12 mouse cellular contexts compared by ENCODE assay signal in genomic region chr6:90754927-90755612, GRCm38 (mm10).
DNase-seq lines count a peak whose midpoint lies in the region; ATAC-seq and TF ChIP-seq lines count a peak whose summit lies in the region.
"Had no signal": no experiment of that assay in that cellular context is flagged by ENCODE, and none has a peak within 500 bp of the region (broad histone marks: within the 10 kb centered on the region; RNA-seq: fewer than 3 reads in every experiment).

No protein-coding gene starts in this region.

- no peaks in the 10 kb centered on the region for H3K9me3 ChIP-seq in liver, embryonic 12.5 days (replicated peaks)
- no peaks in the 10 kb centered on the region for H3K9me3 ChIP-seq in megakaryocyte, embryonic 14.5 days
- H3K9me3 ChIP-seq: forebrain, embryonic 12.5 days; limb, embryonic 10.5 days; neural tube, embryonic 15.5 days had no signal

- DNase-seq in cerebellum, adult 9-11 months = peak; percentile 66
- no peak for DNase-seq in cerebellum, postnatal 10 days
- peak; percentile 95 for DNase-seq in liver, adult 2 months (ENCODE audit: extremely low read depth, low read depth, low spot score)
- DNase-seq in B cell, adult 2 months = no peak
- DNase-seq: thymus, adult 2 months had no signal

- no peaks in the 10 kb centered on the region for H3K79me2 ChIP-seq in liver, adult 2 months (ENCODE audit: control insufficient read depth, insufficient read depth, low read length)

- H3K4me1 ChIP-seq in liver, adult 2 months (ENCODE audit: control insufficient read depth, insufficient read depth, low read length) = peaks cover 33% of the 10 kb centered on the region
- H3K4me1 ChIP-seq in liver, embryonic 12.5 days = peaks cover 58% of the 10 kb centered on the region
- peaks cover 100% of the 10 kb centered on the region for H3K4me1 ChIP-seq in megakaryocyte, embryonic 14.5 days

- H3K27me3 ChIP-seq in liver, adult 2 months (ENCODE audit: control insufficient read depth, insufficient read depth, low read length) = no peaks in the 10 kb centered on the region
- no peaks in the 10 kb centered on the region for H3K27me3 ChIP-seq in liver, embryonic 12.5 days (replicated peaks)
- H3K27me3 ChIP-seq in megakaryocyte, embryonic 14.5 days (replicated peaks) = no peaks in the 10 kb centered on the region
- H3K27me3 ChIP-seq: forebrain, embryonic 12.5 days; neural tube, embryonic 15.5 days; Patski had no signal

- H3K36me3 ChIP-seq in liver, adult 2 months (ENCODE audit: control insufficient read depth, insufficient read depth, low read length) = no peaks in the 10 kb centered on the region
- H3K36me3 ChIP-seq in liver, embryonic 12.5 days = no peaks in the 10 kb centered on the region
- peaks cover 49% of the 10 kb centered on the region for H3K36me3 ChIP-seq in megakaryocyte, embryonic 14.5 days (replicated peaks; ENCODE audit: low read length)
- H3K36me3 ChIP-seq: forebrain, embryonic 12.5 days; limb, embryonic 10.5 days; neural tube, embryonic 15.5 days had no signal

- no peak for TF ChIP-seq CTCF in liver, adult 2 months (IDR thresholded peaks at IDR 0.05; ENCODE audit: low read depth, low read length)

- ATAC-seq in liver, embryonic 12.5 days = no peak
- peak; percentile 23; the same call in 1 of the 2 replicates for ATAC-seq in common myeloid progenitor, adult 5-6 weeks (replicated peaks; ENCODE audit: low read depth, poor library complexity, severe bottlenecking)
- ATAC-seq: Patski had no signal

- no peak overlapping the region for H3K4me3 ChIP-seq in liver, adult 2 months (ENCODE audit: insufficient read depth, low read depth, low read length)
- H3K4me3 ChIP-seq in liver, embryonic 12.5 days = no peak overlapping the region
- peak overlapping the region; percentile 92 for H3K4me3 ChIP-seq in megakaryocyte, embryonic 14.5 days (replicated peaks)
- H3K4me3 ChIP-seq: forebrain, embryonic 12.5 days; limb, embryonic 10.5 days; neural tube, embryonic 15.5 days had no signal

- 17% methylated on average over 7 of the region's 7 CpGs for WGBS in liver, adult 2 months
- 57% methylated on average over 7 of the region's 7 CpGs for WGBS in liver, embryonic 12.5 days (ENCODE audit: insufficient replicate concordance)

- no peak overlapping the region for H3K4me2 ChIP-seq in liver, embryonic 12.5 days
- H3K4me2 ChIP-seq: forebrain, embryonic 12.5 days; neural tube, embryonic 15.5 days had no signal

- no peak for TF ChIP-seq POLR2A in liver, adult 2 months (IDR thresholded peaks at IDR 0.05; ENCODE audit: extremely low read depth, insufficient read depth, low read length)

- H3K27ac ChIP-seq in liver, adult 2 months (replicated peaks; ENCODE audit: insufficient read depth, low read depth, low read length) = peak overlapping the region; percentile 88
- no peak overlapping the region for H3K27ac ChIP-seq in liver, embryonic 12.5 days
- H3K27ac ChIP-seq: forebrain, embryonic 12.5 days; limb, embryonic 10.5 days; neural tube, embryonic 15.5 days had no signal

- H3K9ac ChIP-seq in liver, adult 2 months (ENCODE audit: low read depth, low read length) = no peak overlapping the region
- no peak overlapping the region for H3K9ac ChIP-seq in liver, embryonic 12.5 days
- H3K9ac ChIP-seq: forebrain, embryonic 12.5 days; neural tube, embryonic 15.5 days had no signal

Comparison
In these comparisons a context has a peak if more than half of its experiments do, and no peak if none do; other contexts are left out.
1. DNase-seq: peak in cerebellum, adult 9-11 months (single experiment) and liver, adult 2 months (single experiment); none in cerebellum, postnatal 10 days (0 of 2) and B cell, adult 2 months (0 of 2).